Mouse (Mus musculus) E14TG2a.4 (cell line): ENCODE measurements at regions not wholly inside any gene's neighbourhood (a gene's known extent, or its start where the extent isn't known, plus 50 kb on each side); places are given as distances from the start of the nearest gene placed in this dataset.

ENCODE experiments used
- CTCF ChIP-seq: conservative IDR thresholded peaks from 2 replicates; pipeline ENCODE4 v1.5.1; 2014; ENCODE audit warnings: low read length
- NANOG ChIP-seq: IDR thresholded peaks from 2 replicates; pipeline ENCODE4 v1.6.1; 2014; ENCODE audit warnings: borderline replicate concordance, low read length, mixed read lengths
- POU5F1 ChIP-seq: IDR thresholded peaks from 2 replicates; pipeline ENCODE4 v1.6.1; 2014; ENCODE audit warnings: low read length, borderline replicate concordance

- TF ChIP-seq CTCF, result no peak
- TF ChIP-seq POU5F1, result no peak
- TF ChIP-seq NANOG, result no peak
Measured at GRCm38 (mm10) chrX:158971726-158972125, 238.4 kb upstream of the Rps6ka3 start.
